Comparison of ENCODE assay signal across 30 mouse cellular contexts in the genomic region with DNA sequence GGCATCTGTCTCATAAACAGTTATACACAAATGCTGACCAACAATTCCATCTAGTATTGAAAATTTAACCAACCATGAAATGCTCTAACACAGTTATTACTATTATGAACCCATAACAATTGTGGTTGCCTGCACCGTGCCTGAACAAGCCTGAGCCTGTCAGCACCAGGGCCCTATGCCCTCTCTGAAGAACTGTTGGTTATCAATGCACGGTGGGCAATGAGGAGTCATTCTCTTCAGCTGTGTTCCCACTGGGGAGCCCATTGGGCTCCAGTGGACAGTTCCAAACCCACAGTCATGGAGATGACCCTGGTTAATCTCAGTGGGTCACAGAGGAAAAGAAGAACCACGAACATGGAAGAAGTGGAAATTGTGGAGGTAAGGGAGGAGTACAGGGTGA.
"Had no signal": no experiment of that assay in that cellular context is flagged by ENCODE, and none has a peak within 500 bp of the region (broad histone marks: within the 10 kb centered on the region; RNA-seq: fewer than 3 reads in every experiment).

No protein-coding gene starts in this region.

- H3K9me3 ChIP-seq: heart, embryonic 12.5 days; heart, embryonic 13.5 days; heart, embryonic 15.5 days; hindbrain, embryonic 10.5 days; hindbrain, embryonic 12.5 days; hindbrain, embryonic 13.5 days; hindbrain, embryonic 15.5 days; intestine, embryonic 15.5 days; kidney, embryonic 15.5 days had no signal

- H3K4me3 ChIP-seq: heart, embryonic 12.5 days; heart, embryonic 13.5 days; heart, embryonic 15.5 days; hindbrain, embryonic 10.5 days; hindbrain, embryonic 12.5 days; hindbrain, embryonic 13.5 days; hindbrain, embryonic 15.5 days; intestine, embryonic 15.5 days; kidney, embryonic 15.5 days; layer of hippocampus, adult 2 months; left cerebral cortex, adult 2 months had no signal

- H3K36me3 ChIP-seq: heart, embryonic 12.5 days; heart, embryonic 13.5 days; heart, embryonic 15.5 days; hindbrain, embryonic 10.5 days; hindbrain, embryonic 12.5 days; hindbrain, embryonic 13.5 days; hindbrain, embryonic 15.5 days; intestine, embryonic 15.5 days; kidney, embryonic 15.5 days had no signal

- H3K27ac ChIP-seq: heart, embryonic 13.5 days; heart, embryonic 15.5 days; hindbrain, embryonic 10.5 days; hindbrain, embryonic 12.5 days; hindbrain, embryonic 13.5 days; hindbrain, embryonic 14.5 days; hindbrain, embryonic 15.5 days; hindbrain, postnatal 0 days; intestine, embryonic 15.5 days; kidney, embryonic 15.5 days; kidney, postnatal 0 days; layer of hippocampus, adult 2 months; left cerebral cortex, adult 2 months had no signal

- H3K9ac ChIP-seq: heart, embryonic 12.5 days; heart, embryonic 13.5 days; heart, embryonic 15.5 days; hindbrain, embryonic 12.5 days; hindbrain, embryonic 13.5 days; hindbrain, embryonic 14.5 days; hindbrain, embryonic 15.5 days; intestine, embryonic 15.5 days; kidney, embryonic 15.5 days had no signal

- DNase-seq: heart, postnatal 10 days; heart, postnatal 14 days; heart, postnatal 36 days; heart, postnatal 4 days; kidney, adult 11 months; kidney, adult 18-20 months; kidney, adult 2 months; kidney, adult 8-10 months; kidney, adult 9 months; kidney, postnatal 10 days; kidney, postnatal 14 days; kidney, postnatal 25 days; kidney, postnatal 36 days; kidney, postnatal 4 days; layer of hippocampus, adult 9-11 months; layer of hippocampus, postnatal 36 days had no signal

- H3K27me3 ChIP-seq: heart, embryonic 12.5 days; heart, embryonic 13.5 days; heart, embryonic 15.5 days; hindbrain, embryonic 12.5 days; hindbrain, embryonic 13.5 days; hindbrain, embryonic 15.5 days; intestine, embryonic 15.5 days; kidney, embryonic 15.5 days had no signal

- H3K4me1 ChIP-seq: heart, embryonic 12.5 days; heart, embryonic 13.5 days; heart, embryonic 15.5 days; hindbrain, embryonic 12.5 days had no signal
